Mouse (Mus musculus) c-Kit-positive CD71-negative TER-119-negative erythroid progenitor cells, embryonic 14.5 days (primary cell): ENCODE data around the gene C2cd2.
A peak's percentile ranks its signal among the peaks of the same experiment; 100 is the strongest.
"Not testable (repeated sequence)": the region's sequence is repeated elsewhere in the genome, so short reads cannot be mapped to it uniquely, and the experiment has no call there.

Experiments
- DNase-seq: peaks from one replicate; pipeline ENCODE4 v3.0.0-alpha.2; 2013; ENCODE audit warnings: low read depth

C2cd2 gene

DNA sequence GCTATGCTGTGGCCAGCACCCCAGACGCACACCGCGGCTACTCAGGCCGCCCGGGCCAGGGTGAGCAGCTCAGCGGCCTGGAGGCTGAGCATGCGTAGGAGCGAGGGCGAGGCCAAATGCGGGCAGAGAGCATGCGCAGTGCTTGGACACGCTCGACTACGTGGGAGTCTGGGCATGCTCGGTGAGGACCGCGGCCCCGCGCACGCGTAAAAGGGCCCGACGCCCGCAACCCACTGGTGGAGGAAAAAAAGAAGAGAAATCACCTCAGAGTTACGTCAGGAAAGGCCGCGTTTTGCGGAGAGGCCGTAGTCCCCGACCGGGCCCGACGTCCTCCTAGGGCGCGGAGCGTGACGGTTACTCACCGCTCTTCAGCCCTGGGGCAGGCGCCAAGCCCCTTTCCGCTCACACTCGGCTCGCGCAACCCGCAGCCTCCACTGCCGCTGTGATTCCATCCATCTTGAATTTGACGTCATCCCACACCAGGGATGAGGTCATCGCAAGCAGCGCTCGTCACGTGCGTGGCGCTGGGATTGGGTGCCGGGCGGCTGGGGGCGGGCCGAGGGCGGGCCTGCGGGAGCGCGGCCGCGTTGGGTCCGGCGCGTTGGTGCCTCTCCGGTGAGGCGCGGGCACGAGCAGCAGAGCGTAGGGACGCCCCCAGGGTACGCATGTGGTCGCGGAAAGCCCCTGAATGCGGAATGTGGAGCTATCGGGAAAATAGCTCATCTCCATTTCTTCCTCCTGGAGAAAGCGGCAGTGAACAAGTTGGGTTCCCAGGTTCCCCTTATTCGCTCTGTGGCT lies at the start of gene C2cd2, which contains the start of gene Zbtb21:
Gene C2cd2, minus strand, starts transcription at position 448 of the 798 bp plus-strand sequence.
Gene Zbtb21, minus strand, starts transcription at position 472 of the 798 bp plus-strand sequence.
- peak; percentile 90 for DNase-seq

GRCm38 (mm10) chr16:97997383-97997731 lies 35.0 kb upstream of the C2cd2 start:
- not testable (repeated sequence) for DNase-seq

- peak; percentile 83 for DNase-seq
Measured at GRCm38 (mm10) chr16:97996616-97997382, 34.4 kb upstream of the C2cd2 start, which contains the start of gene B230307C23Rik. Gene B230307C23Rik (plus strand): TSS chr16:97997315.

GRCm38 (mm10) chr16:97995849-97996615 lies 33.6 kb upstream of the C2cd2 start:
- DNase-seq, result no peak

- DNase-seq, result not testable (repeated sequence)
Measured at GRCm38 (mm10) chr16:97992477-97992876, 30.1 kb upstream of the C2cd2 start.

DNA sequence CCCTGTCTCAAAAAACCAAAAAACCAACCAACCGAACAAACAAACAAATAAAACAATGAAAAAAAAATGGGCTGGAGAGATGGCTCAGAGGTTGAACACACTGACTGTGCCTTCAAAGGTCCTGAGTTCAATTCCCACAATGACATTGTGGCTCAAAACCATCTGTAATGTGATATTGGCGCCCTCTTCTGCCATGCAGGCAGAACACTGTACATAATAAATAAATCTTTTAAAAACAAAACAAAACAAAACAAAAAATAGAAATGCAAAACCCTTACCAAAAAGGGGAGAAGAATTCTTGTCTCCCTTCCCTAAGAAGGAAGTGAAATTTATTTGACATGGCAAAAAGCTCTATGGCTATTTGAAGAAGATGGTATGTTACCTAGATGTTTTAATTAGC lies 29.1 kb upstream of the C2cd2 start:
- no peak for DNase-seq

DNA sequence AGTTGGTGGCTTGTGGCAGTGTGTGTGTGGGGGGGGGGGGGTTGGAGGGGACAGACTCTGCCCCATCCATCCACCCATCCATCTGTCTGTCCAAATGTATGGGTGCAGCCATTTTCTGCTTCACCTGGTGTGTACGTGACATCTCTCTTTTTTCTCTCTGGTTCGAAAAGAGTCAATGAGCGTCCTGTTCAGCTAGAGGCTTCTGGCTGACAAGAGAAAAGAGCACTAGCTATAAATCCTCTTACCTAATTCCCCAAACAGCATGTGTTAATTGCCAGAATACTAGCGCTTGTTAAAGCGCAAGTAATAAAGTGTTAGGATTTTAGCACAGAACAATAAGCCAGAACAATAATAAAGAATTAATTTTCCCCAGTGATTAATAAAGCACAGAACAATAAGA lies 22.2 kb upstream of the C2cd2 start:
- DNase-seq, result no peak

- no peak for DNase-seq
Measured at GRCm38 (mm10) chr16:97981362-97981761, 19.0 kb upstream of the C2cd2 start.

DNA sequence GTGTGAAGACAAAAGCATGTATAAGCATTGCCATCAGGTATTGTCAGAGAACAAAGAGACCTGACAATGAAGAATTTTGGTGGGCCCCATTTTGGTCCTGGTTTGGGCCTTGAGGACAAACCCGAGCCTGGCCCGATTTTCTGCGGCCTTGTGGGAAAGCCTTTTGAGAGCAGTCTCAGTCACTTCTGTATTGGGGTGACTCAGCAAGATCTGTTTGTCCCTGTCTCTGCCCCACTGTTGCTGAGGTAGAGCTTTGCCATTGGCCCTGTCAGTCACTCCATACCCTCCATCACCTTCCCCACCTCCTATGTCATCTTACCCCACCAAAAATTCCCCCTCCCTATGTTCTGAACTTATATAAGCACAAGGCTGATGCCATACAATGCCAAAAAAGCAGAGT lies 15.3 kb upstream of the C2cd2 start:
- DNase-seq, result no peak

GRCm38 (mm10) chr16:97977277-97977676 lies 14.9 kb upstream of the C2cd2 start:
- DNase-seq, result no peak

DNA sequence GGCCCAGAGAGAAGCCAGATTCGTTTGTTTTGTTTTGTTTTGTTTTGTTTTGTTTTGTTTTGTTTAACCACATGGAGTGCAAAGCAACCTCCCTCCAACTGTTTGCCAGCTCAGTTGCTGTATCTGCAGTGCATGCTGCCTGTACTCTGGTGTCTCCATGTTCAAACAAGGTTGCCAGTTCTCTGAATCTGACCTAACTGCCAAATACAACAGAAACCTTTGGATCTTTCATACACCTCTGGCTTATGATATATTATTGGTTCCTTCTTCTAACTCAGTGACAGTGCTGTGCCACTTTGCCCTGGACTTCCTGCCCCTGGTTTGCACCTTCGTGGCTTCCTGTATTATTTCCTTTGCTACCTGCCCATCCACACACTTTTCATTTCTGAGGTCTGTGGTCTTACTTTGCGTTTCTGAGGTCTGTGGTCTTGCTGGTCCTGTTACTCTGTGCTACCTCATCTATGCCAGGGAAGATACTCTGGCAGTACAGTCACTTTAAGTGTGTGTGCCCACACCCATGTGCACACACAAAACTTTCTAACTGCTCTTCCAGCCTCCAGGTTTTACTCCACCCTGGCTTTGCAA lies 1.6 kb upstream of the C2cd2 start:
- DNase-seq, result no peak

GRCm38 (mm10) chr16:97961381-97962150 lies 832 bp downstream of the C2cd2 start:
- DNase-seq, result no peak

GRCm38 (mm10) chr16:97960348-97960747 lies 2.0 kb downstream of the C2cd2 start:
- DNase-seq, result no peak

- DNase-seq, result no peak
Measured at GRCm38 (mm10) chr16:97958401-97958973, 3.9 kb downstream of the C2cd2 start.

- no peak for DNase-seq
Measured at GRCm38 (mm10) chr16:97957626-97958025, 4.8 kb downstream of the C2cd2 start.

- no peak for DNase-seq
Measured at GRCm38 (mm10) chr16:97956011-97956410, 6.4 kb downstream of the C2cd2 start.

DNA sequence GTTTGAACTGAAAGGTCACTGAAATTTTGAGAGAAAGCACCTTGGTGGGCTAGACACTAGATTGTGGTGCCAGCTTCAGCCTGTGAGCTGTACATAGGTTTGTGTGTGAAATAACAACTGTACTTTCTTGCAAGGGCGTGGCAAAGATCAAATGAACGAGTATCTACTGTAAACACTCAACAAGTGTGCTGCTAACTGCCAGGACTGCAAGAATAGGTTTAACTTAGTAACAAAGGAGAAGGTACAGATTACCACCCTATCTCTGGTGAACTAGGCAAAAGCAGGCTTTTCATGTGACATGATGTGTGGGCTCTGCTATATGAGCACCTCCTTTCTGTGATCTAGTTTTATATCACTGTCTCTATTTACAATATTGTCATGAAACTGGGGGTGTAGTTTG lies 9.1 kb downstream of the C2cd2 start:
- DNase-seq, result no peak

GRCm38 (mm10) chr16:97952801-97953200 lies 9.6 kb downstream of the C2cd2 start:
- no peak for DNase-seq

GRCm38 (mm10) chr16:97952371-97952770 lies 10.0 kb downstream of the C2cd2 start:
- DNase-seq, result no peak

DNA sequence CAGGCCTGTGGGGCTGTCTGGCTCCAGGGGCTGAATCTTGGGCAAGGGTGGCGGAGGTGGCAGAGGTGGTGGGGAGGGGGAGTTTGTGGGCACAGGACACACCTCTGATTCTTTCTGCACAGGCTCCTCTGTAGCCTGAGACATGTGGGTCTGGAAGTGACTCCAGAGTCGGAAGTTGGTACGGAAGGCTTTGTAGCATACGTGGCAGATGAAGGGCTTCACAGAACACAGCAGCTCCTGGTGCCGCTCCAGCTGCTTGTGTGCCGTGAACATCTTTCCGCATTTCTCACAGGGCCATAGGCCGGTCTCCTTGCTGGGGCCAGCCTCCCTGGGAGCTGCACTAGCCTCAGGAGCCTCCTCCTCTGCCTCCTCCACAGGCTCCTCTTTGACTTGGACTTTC lies 12.3 kb downstream of the C2cd2 start:
- DNase-seq, result no peak

GRCm38 (mm10) chr16:97948836-97949235 lies 13.6 kb downstream of the C2cd2 start:
- no peak for DNase-seq
